Mouse (Mus musculus) CD4-positive, CD25-positive, alpha-beta regulatory T cell, adult 9 weeks (primary cell): ENCODE measurements around the gene Gm11595. TPM values are rescaled to one million over a fixed set of nuclear protein-coding genes. Genes with fewer than 3 reads are reported as not detected.

Source experiments
- polyA plus RNA-seq: library from polyadenylated mRNA; unstranded; fragments of 100-300 nt; shearing (Covaris generic); gene quantifications from one replicate; pipeline ENCODE4 v1.2.1, GENCODE M21; 2017

Gm11595 gene
- not detected for polyA plus RNA-seq

GRCm38 (mm10) chr11:99772813-99773212, at the start of gene Gm11595:
Gm11595 (minus strand) TSS chr11:99772913.

GRCm38 (mm10) chr11:99815566-99815965, 42.9 kb upstream of the Gm11595 start, which contains the start of gene Gm11564:
Gm11564 (minus strand) TSS chr11:99815666.

GRCm38 (mm10) chr11:99809792-99810191, 37.1 kb upstream of the Gm11595 start, which contains the start of gene Krtap4-13:
Krtap4-13 (minus strand) TSS chr11:99809892.

GRCm38 (mm10) chr11:99804346-99804745, 31.6 kb upstream of the Gm11595 start, which contains the start of gene Gm11554:
Gm11554 (minus strand) TSS chr11:99804446.

GRCm38 (mm10) chr11:99798832-99799231, 26.1 kb upstream of the Gm11595 start, which contains the start of gene Gm11569:
Gm11569 (minus strand) TSS chr11:99798932.

GRCm38 (mm10) chr11:99793367-99793766, 20.7 kb upstream of the Gm11595 start, which contains the start of gene Gm11596:
Gm11596 (minus strand) TSS chr11:99793467.

GRCm38 (mm10) chr11:99784900-99785299, 12.2 kb upstream of the Gm11595 start, which contains the start of gene Krtap4-9:
Krtap4-9 (plus strand) TSS chr11:99785200.

GRCm38 (mm10) chr11:99780604-99781003, 7.9 kb upstream of the Gm11595 start, which contains the start of gene Krtap4-8:
Krtap4-8 (minus strand) TSS chr11:99780704.

GRCm38 (mm10) chr11:99734190-99734589, 38.5 kb downstream of the Gm11595 start, which contains the start of gene Gm14180:
Gm14180 (minus strand) TSS chr11:99734290.

Other genes starting within 250 kb of the Gm11595 start
- not detected for gene Krt40, start 229.8 kb downstream of the Gm11595 start, polyA plus RNA-seq
- gene Krtap3-3, start 222.0 kb downstream of the Gm11595 start, polyA plus RNA-seq = not detected
- gene Krtap3-2, start 216.1 kb downstream of the Gm11595 start, polyA plus RNA-seq = not detected
- gene Gm11939, start 213.4 kb downstream of the Gm11595 start, polyA plus RNA-seq = not detected
- not detected for gene Krtap3-1, start 206.3 kb downstream of the Gm11595 start, polyA plus RNA-seq
- gene Krtap1-5, start 191.9 kb downstream of the Gm11595 start, polyA plus RNA-seq = not detected
- gene Krtap1-4, start 189.3 kb downstream of the Gm11595 start, polyA plus RNA-seq = not detected
- not detected for gene Krtap1-3, start 181.6 kb downstream of the Gm11595 start, polyA plus RNA-seq
- not detected for gene Krtap9-3, start 174.8 kb downstream of the Gm11595 start, polyA plus RNA-seq
- gene Gm11938, start 169.6 kb downstream of the Gm11595 start, polyA plus RNA-seq = not detected
- not detected for gene Gm11937, start 162.7 kb downstream of the Gm11595 start, polyA plus RNA-seq
- gene Krtap2-4, start 158.1 kb downstream of the Gm11595 start, polyA plus RNA-seq = not detected
- gene Gm11562, start 152.5 kb downstream of the Gm11595 start, polyA plus RNA-seq = not detected
- gene Krtap4-1, start 144.7 kb downstream of the Gm11595 start, polyA plus RNA-seq = not detected
- not detected for gene Krtap4-2, start 137.8 kb downstream of the Gm11595 start, polyA plus RNA-seq
- not detected for gene Krtap4-7, start 128.8 kb downstream of the Gm11595 start, polyA plus RNA-seq
- gene Gm11555, start 122.7 kb downstream of the Gm11595 start, polyA plus RNA-seq = not detected
- gene Gm11563, start 114.0 kb downstream of the Gm11595 start, polyA plus RNA-seq = not detected
- gene Krtap4-6, start 107.0 kb downstream of the Gm11595 start, polyA plus RNA-seq = not detected
- not detected for gene Gm14190, start 82.2 kb downstream of the Gm11595 start, polyA plus RNA-seq
- not detected for gene Gm14180, start 38.6 kb downstream of the Gm11595 start, polyA plus RNA-seq
- gene Krtap4-8, start 7.8 kb upstream of the Gm11595 start, polyA plus RNA-seq = not detected
- not detected for gene Krtap4-9, start 12.3 kb upstream of the Gm11595 start, polyA plus RNA-seq
- not detected for gene Gm11596, start 20.6 kb upstream of the Gm11595 start, polyA plus RNA-seq
- gene Gm11569, start 26.0 kb upstream of the Gm11595 start, polyA plus RNA-seq = not detected
- not detected for gene Gm11554, start 31.5 kb upstream of the Gm11595 start, polyA plus RNA-seq
- gene Krtap4-13, start 37.0 kb upstream of the Gm11595 start, polyA plus RNA-seq = not detected
- not detected for gene Gm11564, start 42.8 kb upstream of the Gm11595 start, polyA plus RNA-seq
- gene 2300003K06Rik, start 65.2 kb upstream of the Gm11595 start, polyA plus RNA-seq = not detected
- gene Krtap4-16, start 78.7 kb upstream of the Gm11595 start, polyA plus RNA-seq = not detected
- gene Gm11568, start 85.0 kb upstream of the Gm11595 start, polyA plus RNA-seq = not detected
- not detected for gene Gm11559, start 91.6 kb upstream of the Gm11595 start, polyA plus RNA-seq
- not detected for gene Krtap9-1, start 100.5 kb upstream of the Gm11595 start, polyA plus RNA-seq
- gene Gm11567, start 106.3 kb upstream of the Gm11595 start, polyA plus RNA-seq = not detected
- not detected for gene Krtap31-1, start 135.0 kb upstream of the Gm11595 start, polyA plus RNA-seq
- gene Gm11565, start 141.8 kb upstream of the Gm11595 start, polyA plus RNA-seq = not detected
- gene Krtap31-2, start 163.4 kb upstream of the Gm11595 start, polyA plus RNA-seq = not detected
- gene Krtap9-5, start 175.6 kb upstream of the Gm11595 start, polyA plus RNA-seq = not detected
- gene Krtap29-1, start 206.1 kb upstream of the Gm11595 start, polyA plus RNA-seq = not detected
- gene Krtap16-1, start 213.7 kb upstream of the Gm11595 start, polyA plus RNA-seq = not detected
- gene Krtap17-1, start 221.1 kb upstream of the Gm11595 start, polyA plus RNA-seq = not detected
- not detected for gene Krt33a, start 243.3 kb upstream of the Gm11595 start, polyA plus RNA-seq